Mouse (Mus musculus) CD4-positive, CD25-positive, alpha-beta regulatory T cell, adult 4 months (primary cell): ENCODE results near the gene Ablim1. TPM values are rescaled to one million over a fixed set of nuclear protein-coding genes. Genes with fewer than 3 reads are reported as not detected.

Source experiments
- ATAC-seq: one replicate; pipeline ENCODE4 v1.8.0; 2017
- polyA plus RNA-seq, 2 experiments: library from polyadenylated mRNA; unstranded; fragments of 100-300 nt; shearing (Covaris generic); gene quantifications; one replicate each; pipeline ENCODE4 v1.2.1; 2017

Ablim1 gene
- polyA plus RNA-seq, 2 experiments from 2014 or later = 290 to 362 TPM

DNA sequence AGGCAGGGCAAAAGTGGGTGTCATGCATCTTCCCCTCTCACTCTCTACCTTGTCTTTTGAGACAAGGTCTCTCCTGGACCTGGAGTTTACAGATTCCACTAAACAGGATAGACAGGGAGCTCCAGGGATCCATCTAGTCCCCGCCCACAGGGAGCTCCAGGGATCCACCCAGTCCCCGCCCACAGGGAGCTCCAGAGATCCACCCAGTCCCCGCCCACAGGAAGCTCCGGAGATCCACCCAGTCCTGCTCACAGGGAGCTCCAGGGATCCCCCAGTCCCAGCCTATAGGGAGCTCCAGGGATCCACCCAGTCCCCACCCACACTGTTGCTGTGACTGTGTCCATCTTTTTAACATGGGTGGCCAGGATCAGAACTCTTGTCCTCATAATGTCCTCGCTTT lies 16.7 kb downstream of the Ablim1 start:
- no peak for ATAC-seq

DNA sequence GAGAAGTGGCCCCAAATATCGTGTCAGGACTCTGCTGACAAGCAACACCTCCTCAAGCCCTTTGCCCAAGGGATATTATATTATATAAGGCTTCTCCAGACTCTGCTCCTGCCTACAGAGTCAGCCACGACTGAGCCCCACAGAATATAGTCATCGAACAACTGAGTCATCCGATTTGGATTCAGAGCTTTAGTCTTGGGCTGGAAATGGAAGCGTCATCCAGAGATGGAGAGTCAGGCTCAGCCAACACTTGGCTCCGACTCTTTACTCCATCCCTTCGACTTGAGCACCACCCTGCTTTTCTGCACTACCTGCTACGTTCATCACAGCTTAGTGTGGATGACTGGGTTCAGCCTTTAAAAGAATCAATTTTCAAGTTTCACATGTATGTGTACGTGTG lies 17.3 kb downstream of the Ablim1 start:
- ATAC-seq = no peak

DNA sequence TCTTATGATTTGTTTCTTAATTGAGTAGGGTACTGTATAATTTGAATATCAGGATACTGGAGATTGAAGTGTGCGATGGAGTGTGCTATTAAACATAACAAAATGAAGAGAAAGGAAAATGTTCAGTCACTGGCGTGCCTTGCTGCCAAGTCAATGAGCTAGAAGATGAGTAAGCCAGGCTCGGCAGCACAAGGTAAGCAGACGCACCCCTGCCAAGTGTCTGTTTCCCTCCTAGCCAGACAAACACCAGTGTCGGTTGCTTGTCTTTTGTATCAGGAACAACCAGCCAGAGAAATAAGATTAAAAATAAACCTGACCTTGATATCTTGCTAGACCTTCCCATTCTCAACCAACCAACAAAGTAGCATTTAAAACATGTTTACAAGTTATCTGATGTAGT lies 18.2 kb downstream of the Ablim1 start:
- no peak for ATAC-seq

DNA sequence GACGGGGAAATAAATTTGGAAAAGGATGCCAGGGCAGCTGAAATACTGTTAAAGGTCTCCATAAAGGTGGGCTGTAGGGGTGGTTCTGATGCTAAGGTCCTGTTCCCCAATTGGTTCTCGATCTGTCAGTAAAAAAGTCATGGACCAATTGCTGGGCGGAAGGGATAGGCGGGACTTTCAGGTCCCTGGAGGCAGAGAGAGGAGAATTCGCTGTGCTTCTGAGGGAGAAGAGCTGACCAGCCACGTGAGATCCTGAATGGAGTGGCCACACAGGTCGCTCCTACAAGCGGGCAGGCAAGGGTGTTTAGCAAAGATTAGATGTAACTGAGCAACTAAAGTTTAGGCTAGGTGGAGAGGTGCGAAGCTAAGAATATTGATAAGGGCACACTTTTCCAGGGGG lies 19.2 kb downstream of the Ablim1 start:
- ATAC-seq = no peak

DNA sequence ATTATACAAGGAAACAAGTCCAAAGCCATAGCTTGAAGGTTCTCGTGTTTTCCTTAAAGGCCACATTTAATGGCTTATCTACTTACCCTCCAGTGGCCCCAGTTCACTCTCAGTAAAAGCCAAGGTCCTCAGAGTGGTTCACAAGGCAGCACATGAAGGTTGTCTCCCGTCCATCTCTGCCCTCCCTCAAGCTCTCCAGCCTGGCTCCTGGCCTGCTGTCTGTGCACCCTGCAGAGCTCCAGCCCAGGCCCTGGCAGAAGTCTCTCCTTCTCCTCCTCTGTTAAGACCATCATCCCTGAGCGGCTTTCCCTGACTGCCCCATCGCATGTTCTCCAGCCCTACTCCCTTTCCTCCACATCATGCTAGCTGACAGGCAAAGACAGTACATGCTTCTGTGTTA lies 20.4 kb downstream of the Ablim1 start:
- ATAC-seq = no peak

DNA sequence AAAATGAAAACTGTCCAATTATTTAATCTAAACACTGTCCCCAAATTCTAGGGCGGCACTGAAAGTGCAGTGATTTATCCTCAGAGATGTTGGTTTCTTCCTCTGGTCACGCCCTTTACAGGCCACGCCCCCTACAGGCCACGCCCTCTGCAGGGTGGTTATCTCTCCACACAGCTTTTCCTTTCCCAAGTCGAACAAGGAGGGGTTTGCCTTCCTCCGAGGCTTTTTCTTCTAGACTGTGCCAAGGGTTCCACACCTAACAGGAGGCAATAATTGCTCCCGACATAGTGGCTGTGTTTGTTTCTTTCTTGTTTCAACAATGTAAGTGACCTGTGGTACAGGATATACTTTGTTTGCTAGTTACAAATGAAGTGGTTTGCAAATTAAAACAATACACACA lies 21.0 kb downstream of the Ablim1 start:
- ATAC-seq = no peak

DNA sequence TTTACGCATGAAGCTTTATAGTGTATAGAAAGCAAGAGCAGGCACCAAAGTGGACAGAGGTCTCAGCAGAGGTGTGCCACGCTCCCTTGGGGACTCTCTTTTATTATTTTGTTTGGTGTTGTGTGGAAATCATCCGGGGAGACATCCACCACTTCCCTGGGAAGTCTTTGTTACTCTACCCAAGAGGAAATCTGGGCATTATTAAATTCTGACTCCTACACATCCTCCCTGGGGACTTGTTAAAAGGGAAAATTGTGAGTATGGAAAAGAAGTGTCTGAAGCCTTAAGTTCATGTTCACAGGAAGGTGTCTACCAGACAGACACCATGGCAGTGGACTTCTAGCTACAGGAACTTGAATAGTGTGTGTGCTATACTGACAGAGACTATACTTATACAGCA lies 31.4 kb downstream of the Ablim1 start:
- ATAC-seq = no peak

DNA sequence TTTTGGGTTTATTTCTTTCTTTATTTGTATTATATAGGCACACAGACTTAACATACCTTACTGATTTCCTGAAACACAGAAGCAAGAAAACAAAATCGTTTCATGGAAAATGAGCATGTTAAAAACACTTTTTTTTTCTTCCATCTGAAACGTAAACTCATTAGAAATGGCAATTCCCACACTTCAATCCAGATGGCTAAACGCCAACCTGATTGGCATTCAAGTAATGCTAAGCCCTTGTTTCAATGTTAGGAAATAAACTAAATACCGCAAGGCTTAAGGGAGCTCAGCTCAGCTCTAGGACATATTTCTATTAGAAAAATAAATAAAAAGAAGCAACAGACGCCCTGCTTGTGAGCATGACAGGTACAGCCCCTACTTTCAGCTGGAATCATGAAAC lies 32.1 kb downstream of the Ablim1 start:
- ATAC-seq = no peak

DNA sequence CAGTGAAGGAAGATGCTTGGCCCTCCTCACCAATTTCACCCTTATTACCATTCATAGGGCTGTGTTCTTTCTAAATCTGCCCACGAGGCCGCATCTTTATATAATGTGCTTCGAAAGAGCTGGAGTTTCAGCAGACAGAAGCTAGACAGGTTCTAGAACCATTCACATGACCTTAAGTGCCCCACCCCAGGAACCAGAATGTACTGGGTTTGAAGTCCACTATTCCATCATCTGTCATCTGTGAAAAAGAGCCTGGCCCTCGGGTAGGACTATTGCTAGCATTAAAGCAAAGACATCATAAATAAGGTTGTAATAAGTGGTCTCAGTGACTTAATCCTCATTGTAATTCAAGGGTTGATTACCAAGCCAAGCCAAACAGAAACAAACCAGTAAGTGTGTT lies 35.1 kb downstream of the Ablim1 start:
- ATAC-seq = no peak

DNA sequence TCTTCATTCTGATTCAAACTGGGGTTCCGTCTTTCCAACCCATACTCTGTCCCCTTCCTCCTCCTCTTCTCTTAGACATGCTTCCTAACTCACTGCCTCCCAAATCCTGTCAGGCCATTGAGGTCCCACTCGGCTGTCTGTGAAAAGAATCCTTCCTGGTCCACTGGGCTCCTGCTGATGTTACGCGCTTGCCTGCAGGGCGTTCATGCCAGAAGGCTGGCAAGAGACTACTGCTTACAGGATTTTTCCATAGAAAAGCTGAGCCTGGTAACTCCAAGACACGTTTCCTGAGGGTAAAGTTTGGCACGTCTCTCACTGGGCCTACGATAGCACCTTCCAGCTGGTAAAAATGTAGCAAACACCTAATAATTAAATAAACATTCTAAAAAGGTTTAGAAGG lies 36.5 kb downstream of the Ablim1 start:
- no peak for ATAC-seq

DNA sequence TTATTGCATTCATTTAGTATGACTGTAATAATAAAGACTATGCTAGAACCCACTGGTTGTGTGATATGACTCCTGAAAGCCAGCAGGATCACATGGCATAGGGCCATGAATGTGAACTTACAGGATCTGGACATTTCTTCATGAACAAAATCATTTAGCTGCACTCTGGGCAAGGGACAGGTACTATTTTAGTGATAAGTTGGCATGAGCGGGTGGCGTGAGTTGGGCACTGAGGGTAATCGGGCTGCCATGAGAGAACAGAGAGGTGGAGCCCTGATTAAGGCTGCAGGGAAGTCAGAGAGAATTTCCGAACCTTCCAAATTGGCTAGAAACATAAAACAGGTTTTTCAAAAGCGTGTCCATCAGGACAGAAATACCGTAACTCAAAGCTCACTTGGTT lies 37.7 kb downstream of the Ablim1 start:
- ATAC-seq = no peak

DNA sequence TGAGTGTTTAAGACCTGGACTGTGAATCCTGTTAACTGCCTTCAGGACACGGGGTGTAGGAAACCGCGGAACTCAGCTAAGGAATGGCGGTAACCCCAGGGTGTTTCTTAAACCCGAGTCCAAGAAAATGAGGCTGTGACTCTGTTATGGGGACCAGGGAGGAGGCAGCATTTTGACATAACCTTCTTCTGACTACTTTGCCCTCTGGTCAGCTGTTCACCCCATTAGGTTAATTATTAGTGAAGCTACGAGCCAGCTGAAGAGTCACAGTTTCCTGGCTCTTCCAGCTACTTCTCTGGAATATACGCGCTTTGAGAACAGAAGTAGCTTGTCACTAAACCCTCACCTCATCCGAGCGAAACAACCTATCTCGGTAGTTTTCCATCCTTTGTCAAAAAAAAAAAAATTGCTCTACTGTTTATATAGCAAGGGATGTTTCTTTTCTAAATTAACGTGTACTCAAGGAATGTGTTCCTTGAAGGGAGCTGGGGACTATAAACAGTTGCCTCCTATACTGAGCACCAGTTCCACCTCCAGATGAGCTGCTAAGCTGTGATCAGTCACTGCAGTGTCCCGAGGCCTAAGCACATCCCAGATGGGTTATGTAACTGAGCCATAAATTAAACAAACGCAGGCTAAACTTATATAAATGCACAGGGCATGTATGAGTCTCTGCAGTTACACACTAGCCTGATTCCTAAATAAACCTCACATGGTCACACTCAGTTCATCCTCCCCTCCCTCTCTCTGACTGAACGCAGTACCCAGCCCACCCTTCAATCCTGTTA lies 39.4 kb downstream of the Ablim1 start:
- ATAC-seq = no peak

DNA sequence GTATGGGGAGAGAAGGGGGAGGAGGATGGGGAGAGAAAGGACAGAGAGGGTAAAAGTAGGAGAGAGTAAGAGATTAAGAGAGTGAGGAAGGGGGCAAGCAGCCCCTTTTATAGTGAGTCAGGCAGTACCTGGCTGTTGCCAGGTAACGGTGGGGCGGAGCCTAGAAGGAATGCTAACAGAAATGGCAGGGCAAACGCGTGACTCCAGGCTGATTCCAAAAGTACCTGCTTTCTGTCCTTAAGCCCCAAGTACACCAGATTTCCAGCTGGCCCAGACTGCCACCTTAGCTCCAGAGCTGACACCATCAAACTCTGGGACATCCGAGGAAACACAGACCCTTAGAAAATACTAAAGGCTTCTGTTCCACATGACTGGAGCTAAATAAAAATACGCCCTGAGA lies 40.0 kb downstream of the Ablim1 start:
- ATAC-seq = no peak

DNA sequence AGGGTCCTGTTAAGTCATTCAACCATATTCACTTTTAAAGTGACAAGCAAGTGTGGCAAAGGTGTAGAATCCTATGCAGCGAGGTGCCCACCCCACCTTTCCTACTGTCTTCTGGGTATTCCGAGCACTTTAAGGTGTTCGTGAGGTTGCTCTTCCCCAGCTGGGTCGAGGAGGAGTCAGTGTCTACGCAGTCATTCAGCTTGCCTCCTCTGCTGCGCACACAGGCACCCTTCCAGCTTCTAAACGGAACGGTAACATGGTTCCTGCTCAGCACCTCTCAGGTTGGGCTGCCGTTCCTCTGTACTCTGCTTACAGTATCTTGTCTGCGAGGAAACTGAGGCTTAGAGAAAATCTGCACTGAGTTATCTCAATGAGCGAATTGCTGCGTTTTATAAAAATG lies 40.4 kb downstream of the Ablim1 start:
- ATAC-seq = no peak

DNA sequence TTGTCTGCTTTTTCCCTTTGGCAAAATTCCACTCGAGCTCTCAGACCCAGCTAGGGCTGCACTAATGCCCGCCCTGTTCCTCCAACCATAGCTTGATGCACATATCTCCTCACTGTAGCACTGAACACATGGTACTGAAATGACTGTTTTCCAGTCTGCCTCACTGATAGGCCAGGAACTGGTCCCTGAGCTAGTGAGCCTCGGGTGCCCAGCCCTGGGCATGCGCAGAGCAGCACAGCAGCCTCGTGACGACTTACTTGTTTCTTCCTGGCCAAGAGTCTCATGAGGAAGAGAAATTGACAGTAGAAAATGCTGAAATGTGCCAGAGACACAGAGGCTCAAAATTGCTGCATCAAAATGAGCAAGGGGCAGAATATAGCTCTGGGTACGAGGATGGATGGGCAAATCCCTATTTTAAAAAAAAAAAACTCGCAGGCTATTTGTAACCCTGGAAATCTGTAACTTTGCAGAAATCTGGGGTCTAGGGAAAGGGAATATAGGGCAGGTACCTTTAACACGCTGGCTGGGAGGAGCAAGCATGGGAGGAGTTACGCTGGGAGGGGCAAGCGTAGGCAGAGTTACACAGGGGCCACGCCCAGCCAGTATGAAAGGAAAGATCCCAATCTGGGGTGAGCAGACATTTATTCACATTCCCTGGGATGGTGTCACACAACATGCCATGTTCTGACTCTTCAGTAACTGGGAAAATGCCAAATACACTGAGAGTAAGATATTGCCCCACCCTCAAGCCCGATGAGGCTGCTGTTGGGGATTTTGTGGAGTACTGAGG lies 41.7 kb downstream of the Ablim1 start:
- ATAC-seq = peak; percentile 61

DNA sequence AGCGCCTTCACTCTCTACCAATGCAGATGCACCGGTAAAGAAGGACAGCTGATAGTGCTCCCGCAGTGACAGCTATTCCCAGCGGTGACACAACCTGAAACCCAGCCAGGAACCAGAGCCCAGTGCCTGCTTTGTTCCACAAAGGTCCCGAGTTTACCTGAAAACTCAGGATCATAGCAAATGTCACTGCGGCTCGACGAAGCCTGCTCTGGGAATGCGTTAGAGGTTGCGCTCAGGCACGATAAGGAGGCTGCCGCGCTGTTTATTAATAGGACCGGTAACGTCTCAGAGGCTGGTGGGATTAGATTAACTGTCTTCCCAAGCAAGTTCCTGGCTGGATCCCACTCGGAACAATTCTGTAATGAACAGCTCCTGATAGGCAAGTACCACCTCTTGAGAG lies 43.0 kb downstream of the Ablim1 start:
- ATAC-seq = no peak

DNA sequence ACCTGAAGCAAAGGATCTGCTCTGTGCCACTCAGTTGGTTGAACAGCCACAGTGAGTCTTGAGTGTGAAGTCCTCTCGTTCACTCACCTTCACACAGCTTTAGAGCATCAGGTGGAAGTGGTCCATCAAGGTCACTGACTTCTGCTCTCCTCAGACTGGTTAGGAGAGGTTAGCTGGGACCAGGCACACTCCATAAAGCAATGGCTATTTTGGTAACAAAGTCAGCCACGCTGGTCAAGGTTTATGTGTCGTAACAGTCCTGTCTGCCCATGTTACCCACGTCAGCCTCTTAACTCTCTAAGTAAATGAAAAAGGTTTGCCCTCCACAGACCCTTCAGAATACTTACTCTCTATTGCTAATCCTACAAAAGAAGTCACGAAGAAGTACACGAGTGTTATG lies 44.0 kb downstream of the Ablim1 start:
- no peak for ATAC-seq

DNA sequence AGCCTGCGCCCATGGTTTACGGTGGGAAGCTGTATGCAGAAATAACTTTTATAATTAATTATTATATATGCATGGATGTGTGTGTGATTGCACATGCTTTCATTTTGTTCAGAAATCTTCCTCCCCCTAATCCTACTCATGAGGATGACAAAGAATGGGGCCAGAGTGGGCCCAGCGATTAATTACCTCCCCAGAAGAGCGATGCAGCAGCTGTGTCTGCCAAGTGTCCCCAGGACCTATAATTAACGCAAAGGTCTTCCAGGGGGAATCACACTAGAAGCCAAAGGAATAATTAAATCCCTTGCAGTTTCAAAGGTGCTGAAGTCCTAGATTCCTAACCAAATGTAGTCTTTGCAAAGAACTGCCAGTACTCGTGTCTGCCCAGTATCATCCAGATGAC lies 44.9 kb downstream of the Ablim1 start:
- ATAC-seq = no peak

DNA sequence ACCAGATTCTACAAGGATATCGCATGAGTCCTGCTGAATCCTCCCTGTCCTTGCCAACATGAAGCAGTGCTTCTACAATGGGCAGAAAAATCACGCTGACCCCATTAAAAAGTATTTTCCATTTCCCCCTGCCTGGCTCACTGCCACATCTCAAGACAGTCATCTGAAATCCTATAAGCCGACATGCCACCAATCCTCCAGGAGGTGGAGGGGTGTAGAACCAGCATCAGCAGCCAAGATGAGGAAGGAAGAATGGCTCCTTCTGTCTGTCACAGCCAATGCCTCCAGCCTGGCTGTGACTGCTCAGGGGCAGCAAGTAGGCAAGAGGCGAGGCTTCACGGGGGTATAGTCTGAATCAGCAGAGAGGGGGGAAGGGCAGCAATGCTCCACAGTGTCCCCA lies 47.2 kb downstream of the Ablim1 start:
- ATAC-seq = no peak

DNA sequence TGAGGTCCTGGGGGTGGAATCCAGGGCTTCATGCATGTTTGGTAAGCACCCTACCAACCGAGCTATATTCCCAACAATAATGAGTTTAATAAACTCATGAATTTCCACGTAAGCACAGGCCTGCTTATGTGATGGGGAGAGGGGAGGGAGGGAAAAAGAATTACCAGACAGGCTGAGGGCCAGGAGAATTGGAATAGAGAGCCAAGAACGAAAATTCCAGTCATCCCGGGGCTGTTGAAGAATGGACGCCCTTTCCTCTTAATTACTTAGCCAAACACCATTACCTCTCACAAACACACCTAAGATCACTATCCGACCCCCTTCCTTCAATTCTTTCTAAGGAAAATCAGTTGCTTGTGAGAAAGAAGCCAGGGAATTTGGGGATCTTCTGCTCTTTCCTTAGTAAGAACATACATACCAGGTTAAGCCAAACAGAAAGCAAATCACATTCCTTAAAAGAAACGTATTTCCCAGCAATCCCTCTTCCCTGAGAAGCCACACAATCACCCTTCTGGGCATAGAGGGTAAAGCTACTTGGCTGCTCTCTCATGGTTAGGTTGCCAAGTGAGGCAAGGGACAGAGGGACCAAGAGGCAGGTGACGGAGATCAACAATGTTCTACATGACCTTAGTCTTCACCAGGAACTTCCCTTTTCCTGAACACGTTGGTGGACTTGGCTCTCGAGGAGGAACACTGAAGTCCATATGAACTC lies 48.2 kb downstream of the Ablim1 start:
- ATAC-seq = no peak

DNA sequence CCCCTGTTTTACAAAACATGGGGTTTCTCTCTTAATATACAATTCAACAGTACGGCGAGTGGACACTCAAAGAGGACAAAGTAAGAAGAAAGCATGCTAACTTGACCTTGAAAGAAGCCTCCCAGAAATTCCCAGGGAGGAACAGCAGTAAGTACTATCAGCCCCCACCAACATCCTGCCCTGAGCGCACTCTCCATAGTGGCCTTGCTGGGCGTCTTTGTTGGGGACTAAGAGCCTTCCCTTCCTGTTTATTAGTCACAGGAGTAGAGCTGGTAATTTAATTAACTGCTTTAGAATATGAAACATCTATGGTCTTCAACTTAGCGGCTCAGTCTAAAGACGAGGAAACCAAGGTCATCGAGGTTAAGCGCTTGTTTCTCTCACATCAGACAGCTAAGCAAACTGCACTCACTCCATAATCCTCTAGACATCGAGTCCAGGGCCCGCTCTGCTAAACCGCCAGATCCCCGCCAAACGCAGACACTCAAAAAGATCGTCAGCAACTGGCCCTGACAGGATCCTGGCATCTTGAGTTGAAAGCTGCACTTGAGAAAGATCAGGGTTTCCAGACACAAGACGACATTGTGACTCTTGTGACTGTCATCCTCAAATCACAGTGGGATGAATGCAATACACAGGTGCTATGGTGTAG lies 50.3 kb downstream of the Ablim1 start:
- no peak for ATAC-seq

DNA sequence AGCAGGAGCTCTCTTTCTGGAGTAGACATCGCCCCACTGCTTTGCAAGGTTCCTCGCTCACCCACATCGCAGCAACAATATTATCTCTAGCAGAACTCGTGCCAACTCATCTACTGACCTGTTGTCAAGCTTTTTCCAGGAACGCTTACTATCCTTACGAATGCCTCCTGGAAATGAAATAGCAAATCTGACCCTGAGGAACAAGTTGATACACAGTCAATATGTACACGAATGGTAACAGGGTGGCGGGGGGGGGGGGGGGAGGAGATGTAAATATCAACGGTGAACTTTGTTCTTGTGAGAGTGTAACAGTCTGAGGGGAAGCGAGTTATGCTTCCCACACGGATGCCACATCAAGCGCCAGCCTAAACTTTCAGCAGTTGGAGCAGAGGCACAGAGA lies 56.9 kb downstream of the Ablim1 start:
- ATAC-seq = no peak

DNA sequence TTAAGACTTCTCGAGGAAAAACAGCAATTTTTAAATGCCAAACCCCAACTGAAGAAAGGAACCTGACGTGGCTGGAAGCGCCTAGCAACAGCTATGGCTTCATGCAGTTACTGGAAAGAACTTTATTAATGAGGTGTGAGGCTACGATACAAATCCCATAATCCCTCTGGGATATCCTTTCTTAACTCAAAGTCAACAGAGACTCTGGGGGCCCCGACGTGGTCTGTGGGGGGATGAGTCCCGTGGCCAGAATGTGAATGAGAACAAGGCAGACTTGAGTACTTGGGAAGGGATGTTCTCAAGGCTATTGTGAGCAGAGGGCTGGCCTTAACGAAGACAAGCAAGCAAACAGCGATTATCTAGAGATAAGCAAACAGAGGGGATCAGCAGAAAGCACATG lies 58.1 kb downstream of the Ablim1 start:
- no peak for ATAC-seq
